Mouse (Mus musculus) heart, postnatal 0 days (tissue): ENCODE data around the gene Taldo1.

Experiments used
- CTCF ChIP-seq: IDR thresholded peaks from 2 replicates; pipeline ENCODE4 v1.5.1; 2016; ENCODE audit warnings: antibody characterized with exemption, control low read depth, low read depth
- EP300 ChIP-seq: IDR thresholded peaks from 2 replicates; pipeline ENCODE4 v1.6.1; 2016; ENCODE audit warnings: antibody characterized with exemption, low read depth

- no peak for TF ChIP-seq CTCF
- TF ChIP-seq EP300 = no peak
Measured at GRCm38 (mm10) chr7:141356971-141357370, 35.0 kb upstream of the Taldo1 start.
